Mouse (Mus musculus): ENCODE data around the gene Tchhl1. TPM values are rescaled to one million over a fixed set of nuclear protein-coding genes. Genes with fewer than 3 reads are reported as not detected.

The Tchhl1 gene
- polyA plus RNA-seq (2012; rRNA removed), result 0.03 TPM in 1 of 2 replicates, not detected in the other

GRCm38 (mm10) chr3:93468561-93468960 is at the start of gene Tchhl1:
Tchhl1 (plus strand) TSS chr3:93468754.

GRCm38 (mm10) chr3:93442030-93442429 is 26.5 kb upstream of the Tchhl1 start, which contains the start of gene Tchh:
Tchh (plus strand) TSS chr3:93442330.

GRCm38 (mm10) chr3:93520330-93521193 is 52.0 kb downstream of the Tchhl1 start, which contains the start of gene S100a11:
S100a11 (plus strand) TSS chr3:93520488.

Other genes starting within 250 kb of the Tchhl1 start
- gene Flg, start 195.2 kb upstream of the Tchhl1 start, polyA plus RNA-seq (2012; rRNA removed), result not detected in 2 replicates
- not detected in 2 replicates for gene Hrnr, start 149.0 kb upstream of the Tchhl1 start, polyA plus RNA-seq (2012; rRNA removed)
- gene Rptn, start 75.1 kb upstream of the Tchhl1 start, polyA plus RNA-seq (2012; rRNA removed), result not detected in 2 replicates
- gene Tchh, start 26.4 kb upstream of the Tchhl1 start, polyA plus RNA-seq (2012; rRNA removed), result 0.67 and 0.80 TPM in 2 replicates
- gene S100a11, start 51.7 kb downstream of the Tchhl1 start, polyA plus RNA-seq (2012; rRNA removed), result 58.6 and 85.5 TPM in 2 replicates
- 123 and 162 TPM in 2 replicates for gene S100a10, start 86.3 kb downstream of the Tchhl1 start, polyA plus RNA-seq (2012; rRNA removed)
- not detected in 2 replicates for gene Tdpoz2, start 183.9 kb downstream of the Tchhl1 start, polyA plus RNA-seq (2012; rRNA removed)
- not detected in 2 replicates for gene Tdpoz1, start 207.6 kb downstream of the Tchhl1 start, polyA plus RNA-seq (2012; rRNA removed)
- not detected in 2 replicates for gene Gm37596, start 224.3 kb downstream of the Tchhl1 start, polyA plus RNA-seq (2012; rRNA removed)